Mouse (Mus musculus): Measurements from ENCODE around the gene Myo3b. TPM values are rescaled to one million over a fixed set of nuclear protein-coding genes. Genes with fewer than 3 reads are reported as not detected.
A peak's percentile ranks its signal among the peaks of the same experiment; 100 is the strongest.

Myo3b gene
- total RNA-seq, 2 experiments from 2014 or later, result 0.93 to 1.00 TPM

- peak; percentile 90 for TF ChIP-seq CTCF (conservative IDR thresholded peaks at IDR 0.05)
- Histone ChIP-seq H3K4me3 (peak overlapping the region; percentile 25; the same call in 1 of the 2 replicates), H3K27ac (peak overlapping the region; percentile 87)
- peak; percentile 91 to 93 for DNase-seq (ENCODE audit: low spot score in 2 of 2)
Measured at GRCm38 (mm10) chr2:70126783-70127182, 87.9 kb downstream of the Myo3b start.

- DNase-seq (ENCODE audit: low spot score in 2 of 2), result peak in 1 of 2 experiments; percentile 38
- H3K27ac ChIP-seq, result peak overlapping the region; percentile 87
- H3K4me3 ChIP-seq, result no peak overlapping the region; the same call in 1 of the 2 replicates
Measured at GRCm38 (mm10) chr2:70127351-70128148, 88.6 kb downstream of the Myo3b start.

GRCm38 (mm10) chr2:70128590-70128989 lies 89.7 kb downstream of the Myo3b start:
- peak overlapping the region; percentile 87 for H3K27ac ChIP-seq

More at GRCm38 (mm10) chr2:70127351-70128148, 88.6 kb downstream of the Myo3b start:
- TF ChIP-seq CTCF (conservative IDR thresholded peaks at IDR 0.05), result no peak

GRCm38 (mm10) chr2:70129566-70129965 lies 90.6 kb downstream of the Myo3b start:
- H3K27ac ChIP-seq, result peak overlapping the region; percentile 68
- TF ChIP-seq CTCF (conservative IDR thresholded peaks at IDR 0.05), result no peak
- DNase-seq (ENCODE audit: low spot score in 2 of 2), result no peak
- no peak overlapping the region for H3K4me3 ChIP-seq

More at GRCm38 (mm10) chr2:70128590-70128989, 89.7 kb downstream of the Myo3b start:
- DNase-seq (ENCODE audit: low spot score in 2 of 2), result no peak
- no peak overlapping the region for H3K4me3 ChIP-seq
- TF ChIP-seq CTCF (conservative IDR thresholded peaks at IDR 0.05), result no peak

- no peak overlapping the region for H3K27ac ChIP-seq
- no peak for TF ChIP-seq CTCF (conservative IDR thresholded peaks at IDR 0.05)
- DNase-seq (ENCODE audit: low spot score in 2 of 2), result no peak
- H3K4me3 ChIP-seq, result no peak overlapping the region
Measured at GRCm38 (mm10) chr2:70133281-70133680, 94.4 kb downstream of the Myo3b start.

GRCm38 (mm10) chr2:70137226-70137998 lies 98.5 kb downstream of the Myo3b start:
- no peak overlapping the region for H3K4me3 ChIP-seq
- peak overlapping the region; percentile 52 for H3K27ac ChIP-seq
- TF ChIP-seq CTCF (conservative IDR thresholded peaks at IDR 0.05), result no peak
- no peak for DNase-seq (ENCODE audit: low spot score in 2 of 2)

GRCm38 (mm10) chr2:70143543-70144188 lies 104.7 kb downstream of the Myo3b start:
- DNase-seq (ENCODE audit: low spot score in 2 of 2), result no peak
- Histone ChIP-seq H3K27ac (no peak overlapping the region), H3K4me3 (no peak overlapping the region)
- no peak for TF ChIP-seq CTCF (conservative IDR thresholded peaks at IDR 0.05)

- Histone ChIP-seq H3K27ac (no peak overlapping the region), H3K4me3 (no peak overlapping the region)
- TF ChIP-seq CTCF (conservative IDR thresholded peaks at IDR 0.05), result peak; percentile 46
- no peak for DNase-seq (ENCODE audit: low spot score in 2 of 2)
Measured at GRCm38 (mm10) chr2:70146993-70147581, 108.2 kb downstream of the Myo3b start.

GRCm38 (mm10) chr2:70148821-70149510 lies 110.0 kb downstream of the Myo3b start:
- TF ChIP-seq CTCF (conservative IDR thresholded peaks at IDR 0.05), result no peak
- Histone ChIP-seq H3K27ac (no peak overlapping the region), H3K4me3 (no peak overlapping the region)
- DNase-seq (ENCODE audit: low spot score in 2 of 2), result no peak

GRCm38 (mm10) chr2:70150399-70151035 lies 111.6 kb downstream of the Myo3b start:
- Histone ChIP-seq H3K4me3 (peak overlapping the region; percentile 4; the same call in 1 of the 2 replicates), H3K27ac (peak overlapping the region; percentile 85)
- no peak for TF ChIP-seq CTCF (conservative IDR thresholded peaks at IDR 0.05)
- peak in 1 of 2 experiments; percentile 75 for DNase-seq (ENCODE audit: low spot score in 2 of 2)

GRCm38 (mm10) chr2:70151930-70152329 lies 113.0 kb downstream of the Myo3b start:
- Histone ChIP-seq H3K4me3 (no peak overlapping the region), H3K27ac (no peak overlapping the region)
- DNase-seq (ENCODE audit: low spot score in 2 of 2), result no peak
- TF ChIP-seq CTCF (conservative IDR thresholded peaks at IDR 0.05), result no peak
